Mouse (Mus musculus) CH12.LX (cell line): ENCODE measurements at regions not wholly inside any gene's neighbourhood (a gene's known extent, or its start where the extent isn't known, plus 50 kb on each side); places are given as distances from the start of the nearest gene placed in this dataset.

Source experiments
- DNase-seq: peaks from one replicate; pipeline ENCODE4 v3.0.0-alpha.2; 2013; ENCODE audit errors: extremely low read depth
- H3K27ac ChIP-seq: 2 replicates; pipeline ENCODE4 v1.5.1; 2012; ENCODE audit warnings: low read depth, mild to moderate bottlenecking, control low read depth, moderate library complexity; ENCODE audit not compliant: insufficient read depth
- H3K27me3 ChIP-seq: replicated peaks from 2 replicates; pipeline ENCODE3; 2012; ENCODE audit warnings: inconsistent platforms
- H3K36me3 ChIP-seq, 2 experiments: replicated peaks in 1 of 2; 2 replicates each; pipeline versions ENCODE3 to v1.6.1; 2012; ENCODE audit warnings: inconsistent platforms in 1 of 2, low read length in 1 of 2, mild to moderate bottlenecking in 1 of 2, mixed read lengths in 1 of 2, moderate library complexity in 1 of 2; ENCODE audit not compliant: control insufficient read depth in 1 of 2, insufficient read depth in 1 of 2
- H3K4me1 ChIP-seq, 2 experiments: 2 replicates each; pipeline ENCODE4 v1.6.1; 2012; ENCODE audit warnings: inconsistent platforms in 1 of 2, moderate library complexity in 1 of 2; ENCODE audit not compliant: insufficient read depth in 2 of 2, control insufficient read depth in 1 of 2
- H3K4me2 ChIP-seq: 2 replicates; pipeline ENCODE4 v1.6.1; 2012; ENCODE audit warnings: low read depth, mild to moderate bottlenecking, control low read depth; ENCODE audit not compliant: poor library complexity, insufficient read depth, severe bottlenecking
- H3K4me3 ChIP-seq, 3 experiments: fragments of 150-350 bp in 1 of 3; sonication (generic) in 1 of 3; replicated peaks in 1 of 3; 2 replicates each; pipeline versions ENCODE3 to v1.5.1; 2011 to 2012; ENCODE audit warnings: low read depth in 2 of 3, low read length in 2 of 3, mild to moderate bottlenecking in 2 of 3, moderate library complexity in 2 of 3, control low read depth in 1 of 3, improper control_type of control experiment in 1 of 3, inconsistent platforms in 1 of 3, mixed read lengths in 1 of 3; ENCODE audit not compliant: poor library complexity in 1 of 3
- H3K79me2 ChIP-seq: replicated peaks from 2 replicates; pipeline ENCODE4 v1.6.1; 2012; ENCODE audit warnings: mild to moderate bottlenecking, moderate library complexity; ENCODE audit not compliant: control insufficient read depth, poor library complexity, insufficient read depth, severe bottlenecking; ENCODE audit errors: extremely low read depth
- H3K9ac ChIP-seq: 2 replicates; pipeline ENCODE4 v1.6.1; 2012; ENCODE audit warnings: low read depth, mild to moderate bottlenecking, control low read depth, moderate library complexity; ENCODE audit not compliant: insufficient read depth
- H3K9me3 ChIP-seq: replicated peaks from 2 replicates; pipeline ENCODE3; 2012; ENCODE audit warnings: low read length, inconsistent platforms, mixed read lengths
- BHLHE40 ChIP-seq: IDR thresholded peaks from 2 replicates; pipeline ENCODE4 v1.6.1; 2011; ENCODE audit warnings: mild to moderate bottlenecking, low read depth, low read length, improper control_type of control experiment
- CHD1 ChIP-seq: IDR thresholded peaks from 2 replicates; pipeline ENCODE4 v1.6.1; 2012; ENCODE audit warnings: low read depth, low read length, improper control_type of control experiment, inconsistent platforms
- CHD2 ChIP-seq: IDR thresholded peaks from 2 replicates; pipeline ENCODE4 v1.6.1; 2011; ENCODE audit warnings: low read length, improper control_type of control experiment
- ELF1 ChIP-seq: IDR thresholded peaks from 2 replicates; pipeline ENCODE4 v1.6.1; 2014; ENCODE audit warnings: low read depth, mild to moderate bottlenecking, inconsistent platforms, low read length, improper control_type of control experiment
- EP300 ChIP-seq: IDR thresholded peaks from 2 replicates; pipeline ENCODE4 v1.6.1; 2011; ENCODE audit warnings: low read length, improper control_type of control experiment
- ETS1 ChIP-seq: conservative IDR thresholded peaks from 2 replicates; pipeline ENCODE4 v1.6.1; 2012; ENCODE audit warnings: low read depth, mild to moderate bottlenecking, inconsistent platforms, low read length, improper control_type of control experiment, moderate library complexity
- GABPA ChIP-seq: IDR thresholded peaks from 2 replicates; pipeline ENCODE4 v1.6.1; 2012; ENCODE audit warnings: low read depth, low read length, improper control_type of control experiment, inconsistent platforms; ENCODE audit not compliant: insufficient replicate concordance
- IRF4 ChIP-seq: IDR thresholded peaks from 2 replicates; pipeline ENCODE4 v1.6.1; 2014; ENCODE audit warnings: low read depth, mild to moderate bottlenecking, inconsistent platforms, low read length, improper control_type of control experiment
- MAX ChIP-seq: IDR thresholded peaks from 2 replicates; pipeline ENCODE4 v1.6.1; 2011; ENCODE audit warnings: low read length, improper control_type of control experiment
- MAZ ChIP-seq: IDR thresholded peaks from 2 replicates; pipeline ENCODE4 v1.6.1; 2012; ENCODE audit warnings: low read depth, mild to moderate bottlenecking, inconsistent platforms, low read length, improper control_type of control experiment, moderate library complexity
- MXI1 ChIP-seq: IDR thresholded peaks from 2 replicates; pipeline ENCODE4 v1.6.1; 2011; ENCODE audit warnings: mild to moderate bottlenecking, low read depth, low read length, improper control_type of control experiment
- NELFE ChIP-seq: IDR thresholded peaks from 2 replicates; pipeline ENCODE4 v1.6.1; 2011; ENCODE audit warnings: low read depth, low read length, improper control_type of control experiment
- POLR2A ChIP-seq: IDR thresholded peaks from 2 replicates; pipeline ENCODE4 v1.6.1; 2011; ENCODE audit warnings: low read depth, mild to moderate bottlenecking, improper control_type of control experiment, low read length
- POLR2AphosphoS2 ChIP-seq: IDR thresholded peaks from 2 replicates; pipeline ENCODE4 v1.6.1; 2011; ENCODE audit warnings: low read depth, low read length, improper control_type of control experiment
- TBP ChIP-seq: conservative IDR thresholded peaks from 2 replicates; pipeline ENCODE4 v1.6.1; 2011; ENCODE audit warnings: low read depth, low read length, improper control_type of control experiment
- USF1 ChIP-seq: IDR thresholded peaks from 2 replicates; pipeline ENCODE4 v1.6.1; 2014; ENCODE audit warnings: low read depth, mild to moderate bottlenecking, inconsistent platforms, low read length, improper control_type of control experiment
- USF2 ChIP-seq: conservative IDR thresholded peaks from 2 replicates; pipeline ENCODE4 v1.6.1; 2011; ENCODE audit warnings: low read depth, low read length, improper control_type of control experiment
- ZC3H11A ChIP-seq: IDR thresholded peaks from 2 replicates; pipeline ENCODE4 v1.6.1; 2012; ENCODE audit warnings: low read depth, mild to moderate bottlenecking, inconsistent platforms, low read length, improper control_type of control experiment
- ZMIZ1 ChIP-seq: IDR thresholded peaks from 2 replicates; pipeline ENCODE4 v1.6.1; 2012; ENCODE audit warnings: low read depth, mild to moderate bottlenecking, inconsistent platforms, low read length, improper control_type of control experiment
- ZNF384 ChIP-seq: IDR thresholded peaks from 2 replicates; pipeline ENCODE4 v1.6.1; 2012; ENCODE audit warnings: low read depth, low read length, improper control_type of control experiment, inconsistent platforms
- dilution Hi-C: fragments of 300-500 bp; cut with MboI; formaldehyde crosslinking; loops from 2 replicates; pipeline ENCODE4 v1.14.3; 2020; ENCODE audit warnings: low sequenced_read_pairs; ENCODE audit not compliant: extremely low pct_unique_long_range_greater_than_20kb, extremely low pct_ligation_motif_present
- in situ Hi-C: fragments of 300-500 bp; cut with MboI; formaldehyde crosslinking; loops from 3 replicates; pipeline ENCODE4 v1.14.3; 2019; ENCODE audit warnings: low sequenced_read_pairs, low pct_ligation_motif_present, low pct_unique_long_range_greater_than_20kb, mixed read lengths

DNA sequence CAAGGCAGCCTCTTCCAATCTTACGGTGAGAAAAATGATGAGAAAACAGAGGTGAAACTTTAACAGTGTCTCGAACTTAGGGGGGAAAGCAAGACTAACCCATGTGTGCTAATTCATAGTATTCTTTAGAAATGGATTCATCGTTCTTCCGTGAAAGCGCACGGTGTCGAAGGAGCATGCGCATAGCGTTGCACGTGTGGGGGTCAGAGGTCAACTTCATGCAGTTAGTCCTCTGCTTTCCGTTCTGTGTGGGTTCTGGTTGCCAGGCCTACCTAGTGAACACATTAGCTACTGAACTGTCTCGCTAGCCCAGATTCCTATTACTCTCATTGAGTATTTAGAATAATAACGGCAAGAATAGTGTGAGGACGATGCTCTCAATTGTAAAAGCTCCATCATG lies 74.7 kb upstream of the Kcnk2 start:
- dilution Hi-C loops (no loop called here), in situ Hi-C loops (no loop called here)
- Histone ChIP-seq H3K27ac (no peak overlapping the region), H3K27me3 (no peaks in the 10 kb centered on the region), H3K36me3 (no peaks in the 10 kb centered on the region), H3K4me3 (no peak overlapping the region), H3K4me1 (no peaks in the 10 kb centered on the region), H3K9me3 (no peaks in the 10 kb centered on the region), H3K79me2 (no peaks in the 10 kb centered on the region), H3K9ac (no peak overlapping the region), H3K4me2 (no peak overlapping the region)
- no peak for TF ChIP-seq EP300
- TF ChIP-seq NELFE: no peak
- TF ChIP-seq CHD1: no peak
- no peak for TF ChIP-seq IRF4
- TF ChIP-seq USF1: no peak
- no peak for TF ChIP-seq ELF1
- TF ChIP-seq MXI1: no peak
- no peak for TF ChIP-seq ZC3H11A
- TF ChIP-seq MAZ: no peak
- no peak for TF ChIP-seq BHLHE40
- no peak for TF ChIP-seq CHD2
- no peak for TF ChIP-seq GABPA
- TF ChIP-seq POLR2AphosphoS2: no peak
- no peak for TF ChIP-seq POLR2A
- TF ChIP-seq MAX: no peak
- TF ChIP-seq ZNF384: no peak
- no peak for TF ChIP-seq TBP
- no peak for TF ChIP-seq ZMIZ1
- DNase-seq: no peak

DNA sequence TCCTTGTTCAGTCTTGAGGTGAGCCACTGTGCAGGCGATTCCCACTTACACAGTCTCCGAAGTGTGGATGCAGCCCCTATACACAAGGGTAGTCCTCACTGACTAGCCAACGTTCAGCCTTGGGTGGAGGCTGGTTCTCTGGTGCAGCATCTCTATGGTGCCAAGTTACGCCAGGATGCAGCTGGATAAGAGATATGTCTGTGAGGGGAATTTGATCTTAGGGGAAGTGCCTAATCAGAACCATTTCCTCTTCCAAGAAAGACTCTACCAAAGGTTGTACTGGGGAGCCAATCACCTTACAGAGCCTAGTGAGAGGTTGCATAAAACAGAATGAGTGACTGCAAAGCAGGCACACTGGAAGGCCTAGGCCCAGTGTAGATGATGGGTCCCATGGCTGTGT lies 71.0 kb upstream of the Kcnk2 start:
- in situ Hi-C loops (no loop called here), dilution Hi-C loops (no loop called here)
- no peak overlapping the region for H3K9ac ChIP-seq
- H3K4me1 ChIP-seq: no peaks in the 10 kb centered on the region
- no peak overlapping the region for H3K4me2 ChIP-seq
- no peak overlapping the region for H3K4me3 ChIP-seq
- H3K36me3 ChIP-seq: no peaks in the 10 kb centered on the region
- no peak for TF ChIP-seq USF2
- TF ChIP-seq ZNF384: no peak
- TF ChIP-seq POLR2A: no peak
- no peak for TF ChIP-seq ETS1
- DNase-seq: no peak
- H3K9me3 ChIP-seq: no peaks in the 10 kb centered on the region
- no peak overlapping the region for H3K27ac ChIP-seq
- no peaks in the 10 kb centered on the region for H3K27me3 ChIP-seq
- no peaks in the 10 kb centered on the region for H3K79me2 ChIP-seq
